Mouse (Mus musculus): ENCODE measurements around the gene Klf16.
A peak's percentile ranks its signal among the peaks of the same experiment; 100 is the strongest.

Gene Klf16

DNA sequence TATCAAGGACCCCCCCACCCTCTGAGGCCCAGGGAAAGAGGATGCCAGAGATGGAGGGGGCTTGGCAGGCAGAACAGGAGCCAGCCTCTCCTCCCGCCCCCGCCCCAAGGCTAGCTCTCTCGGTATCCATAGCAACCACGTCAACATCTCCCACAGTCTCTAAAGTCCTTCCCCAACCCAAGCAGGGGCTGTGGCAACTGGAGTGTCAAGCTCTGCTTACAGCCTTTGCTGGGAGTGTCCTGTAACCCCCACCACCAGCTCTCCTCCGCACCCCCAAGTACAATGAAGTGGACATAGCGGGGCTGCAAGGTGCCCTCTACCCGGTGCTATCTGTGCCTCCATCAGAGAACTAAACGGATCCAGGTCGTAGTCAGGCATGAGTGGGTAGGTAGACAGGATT lies 3.2 kb downstream of the Klf16 start:
- no peak for DNase-seq

- DNase-seq = no peak
Measured at GRCm38 (mm10) chr10:80572477-80572876, 4.6 kb downstream of the Klf16 start.

GRCm38 (mm10) chr10:80570871-80571836 lies 6.0 kb downstream of the Klf16 start:
- DNase-seq = no peak

GRCm38 (mm10) chr10:80570419-80570818 lies 6.7 kb downstream of the Klf16 start:
- DNase-seq = no peak

DNA sequence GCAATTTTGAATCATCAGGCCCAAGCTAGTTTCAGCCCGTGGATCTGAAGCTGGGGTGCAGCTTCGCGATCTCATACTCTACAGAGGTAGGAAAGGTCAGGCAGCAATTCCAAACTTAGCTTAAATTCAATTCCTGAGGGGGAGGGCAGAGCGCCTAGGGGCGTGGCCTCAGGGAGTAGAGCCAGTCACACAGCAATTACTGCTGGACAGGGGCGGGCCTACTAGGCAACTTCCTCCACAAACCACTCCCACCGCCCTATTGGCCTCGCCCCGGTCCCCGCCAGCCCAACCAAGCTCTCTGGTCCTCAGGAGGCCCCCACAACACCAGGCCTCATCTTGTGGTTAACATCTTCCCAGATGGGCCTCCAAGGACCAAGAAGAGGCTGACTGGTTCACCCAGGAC lies 7.5 kb downstream of the Klf16 start:
- DNase-seq = peak; percentile 73 to 74

DNA sequence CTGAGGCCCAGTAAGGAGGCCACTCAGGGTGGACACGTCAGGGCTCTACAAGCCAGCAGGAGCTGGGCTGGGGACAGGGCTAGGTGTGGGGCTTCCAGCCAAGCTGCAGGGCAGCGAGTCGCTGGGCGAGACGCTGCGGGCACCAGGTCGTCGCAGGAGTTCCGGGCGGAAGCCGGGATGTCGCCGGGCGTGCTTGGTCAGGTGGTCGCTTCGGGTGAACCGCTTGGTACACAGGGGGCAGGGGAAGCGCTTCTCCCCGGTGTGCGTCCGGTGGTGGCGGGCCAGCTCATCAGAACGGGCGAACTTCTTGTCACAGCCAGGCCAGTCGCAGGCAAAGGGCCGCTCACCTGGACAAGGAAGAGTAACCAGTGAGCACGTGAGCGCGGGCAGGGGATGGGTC lies 8.2 kb downstream of the Klf16 start:
- DNase-seq = no peak

GRCm38 (mm10) chr10:80566375-80567092 lies 10.6 kb downstream of the Klf16 start:
- DNase-seq = peak; percentile 68 to 88

- DNase-seq = peak; percentile 91 to 96
Measured at GRCm38 (mm10) chr10:80561116-80561944, 15.8 kb downstream of the Klf16 start, which contains the start of gene Rexo1. Gene Rexo1, minus strand, starts transcription at chr10:80561560.

DNA sequence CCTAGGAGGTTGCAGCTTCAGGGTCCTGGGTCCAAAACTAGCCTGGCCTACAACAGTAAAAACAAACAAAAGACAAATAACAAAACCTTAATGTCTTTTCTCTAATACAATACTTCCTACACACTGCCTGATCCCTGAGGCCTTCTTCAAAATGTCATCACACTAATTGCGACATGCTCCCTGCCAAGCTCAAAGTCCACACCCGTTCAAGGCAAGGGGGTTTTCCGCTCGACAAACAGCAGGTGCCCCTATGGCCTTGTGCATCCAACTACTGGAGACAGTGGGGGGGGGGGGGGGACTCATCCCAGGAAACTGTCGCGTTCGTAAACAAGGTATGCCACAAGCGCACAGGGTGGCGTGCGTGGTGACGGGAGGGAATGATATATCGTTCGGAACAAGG lies 16.5 kb downstream of the Klf16 start:
- DNase-seq = no peak

DNA sequence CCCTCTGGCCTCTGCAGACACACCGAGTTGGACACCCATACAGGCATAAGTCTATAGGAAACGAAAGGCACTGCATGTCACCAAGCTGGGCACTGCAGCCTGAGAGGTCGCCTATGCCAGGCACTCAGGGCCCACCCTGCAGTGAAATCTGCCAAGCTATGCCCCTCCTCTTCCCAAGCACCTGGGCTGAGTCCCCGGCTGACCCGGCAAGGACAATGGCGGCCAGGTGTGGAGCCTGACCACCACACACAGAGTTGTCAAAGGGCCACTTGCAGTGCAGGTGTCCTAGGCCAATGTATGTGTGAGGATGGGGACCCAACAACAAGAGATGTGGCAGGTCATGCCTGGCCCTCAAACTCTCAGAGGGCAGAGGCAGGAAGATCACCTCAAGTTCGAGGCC lies 17.7 kb downstream of the Klf16 start:
- no peak for DNase-seq

GRCm38 (mm10) chr10:80557346-80557965 lies 19.7 kb downstream of the Klf16 start:
- DNase-seq = peak; percentile 82 to 87

- no peak for DNase-seq
Measured at GRCm38 (mm10) chr10:80553997-80554396, 23.1 kb downstream of the Klf16 start.

- DNase-seq = no peak
Measured at GRCm38 (mm10) chr10:80553575-80553974, 23.5 kb downstream of the Klf16 start.

DNA sequence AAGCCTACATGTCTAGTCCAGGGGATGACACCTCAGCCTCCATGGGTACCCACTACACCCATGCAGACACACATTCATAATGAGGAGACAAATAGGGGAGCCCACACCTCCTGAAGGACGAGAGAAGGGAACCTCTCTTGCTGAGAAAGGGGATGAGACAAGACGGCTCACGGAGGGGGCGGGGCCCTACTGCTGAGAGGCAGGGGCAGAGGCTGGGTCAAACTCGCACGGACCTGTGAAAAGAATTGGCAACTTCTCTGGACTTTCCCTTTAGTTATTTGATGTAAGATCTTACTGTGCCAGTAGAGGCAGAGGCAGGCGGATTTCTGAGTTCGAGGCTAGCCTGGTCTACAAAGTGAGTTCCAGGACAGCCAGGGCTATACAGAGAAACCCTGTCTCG lies 24.8 kb downstream of the Klf16 start:
- no peak for DNase-seq

DNA sequence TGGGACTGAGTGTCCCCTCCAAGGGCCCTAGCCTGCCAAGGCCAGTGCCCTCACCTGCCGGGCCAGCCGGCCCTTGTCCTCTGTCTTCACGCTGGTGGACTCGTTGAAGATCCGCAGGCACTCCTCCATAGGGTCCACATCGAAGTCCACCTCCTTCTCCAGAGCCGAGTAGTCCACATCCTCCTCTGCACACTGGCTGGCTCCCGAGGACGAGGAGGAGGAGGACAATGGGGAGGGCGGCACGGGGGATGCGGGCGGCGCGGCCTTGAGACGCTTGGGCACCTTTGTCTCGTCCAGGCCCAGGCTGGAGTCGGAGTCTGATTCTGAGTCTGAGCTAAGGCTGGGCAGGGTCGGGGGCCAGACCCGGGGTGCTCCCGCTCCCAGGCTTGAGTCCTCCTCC lies 27.8 kb downstream of the Klf16 start:
- no peak for DNase-seq

GRCm38 (mm10) chr10:80548428-80549006 lies 28.6 kb downstream of the Klf16 start:
- peak in 1 of 2 experiments; percentile 50 for DNase-seq

DNA sequence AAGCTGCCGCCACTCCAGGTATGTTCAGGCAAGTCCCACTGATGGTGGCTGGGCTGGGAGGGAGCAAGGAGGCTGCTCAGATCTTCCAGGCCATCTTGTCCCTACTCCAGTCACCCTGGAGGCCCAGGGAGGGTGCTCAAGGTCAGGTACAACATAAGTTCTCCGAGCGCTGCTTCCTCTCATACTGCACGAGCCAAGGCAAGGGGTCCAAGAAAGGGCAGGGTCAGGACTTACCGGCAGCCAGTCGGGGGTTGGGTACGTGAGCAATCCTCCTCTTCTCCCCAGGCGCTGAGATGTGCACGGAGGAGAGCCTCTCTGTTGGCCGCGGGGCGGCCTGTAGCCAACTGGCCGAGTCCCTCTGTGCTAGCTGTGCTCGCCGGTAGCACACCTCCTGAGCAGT lies 29.6 kb downstream of the Klf16 start:
- DNase-seq = no peak

GRCm38 (mm10) chr10:80546945-80547344 lies 30.2 kb downstream of the Klf16 start:
- no peak for DNase-seq

GRCm38 (mm10) chr10:80545590-80545989 lies 31.5 kb downstream of the Klf16 start:
- no peak for DNase-seq

GRCm38 (mm10) chr10:80543873-80544272 lies 33.2 kb downstream of the Klf16 start:
- no peak for DNase-seq

DNA sequence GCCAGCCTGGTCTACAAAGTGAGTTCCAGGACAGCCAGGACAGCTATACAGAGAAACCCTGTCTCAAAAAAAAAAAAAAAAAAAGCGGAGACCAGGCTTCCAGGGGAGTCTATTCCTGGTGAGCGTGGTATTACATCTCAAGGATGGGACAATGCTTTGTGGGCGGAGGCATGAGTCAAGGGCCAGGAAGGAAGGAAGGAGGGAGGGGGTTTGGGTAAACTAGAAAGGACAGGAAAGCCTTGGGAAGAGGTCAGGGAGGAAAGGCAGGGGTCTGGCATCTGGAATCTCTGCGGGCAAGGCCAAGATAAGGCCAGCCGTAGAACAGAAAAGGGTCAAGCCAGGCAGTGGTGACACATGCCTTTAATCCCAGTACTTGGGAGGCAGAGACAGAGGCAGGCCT lies 37.6 kb downstream of the Klf16 start:
- DNase-seq = no peak

Measured in kidney, adult 8-10 months (tissue).